Mouse (Mus musculus) thymus, adult 2 months (tissue): ENCODE results near the gene Gpc1. TPM values are rescaled to one million over a fixed set of nuclear protein-coding genes. Genes with fewer than 3 reads are reported as not detected.

Source experiments
- DNase-seq: peaks from one replicate; pipeline ENCODE4 v3.0.0; 2021
- H3K27ac ChIP-seq: fragments of 200-500 bp; 2 replicates; pipeline ENCODE4 v1.5.1; 2012; ENCODE audit warnings: low read length, control low read depth; ENCODE audit not compliant: control insufficient read depth, insufficient read depth
- H3K27me3 ChIP-seq: fragments of 200-500 bp; 2 replicates; pipeline ENCODE4 v1.6.1; 2012; ENCODE audit warnings: mild to moderate bottlenecking, low read length, moderate library complexity, mixed read lengths; ENCODE audit not compliant: control insufficient read depth, insufficient read depth
- H3K36me3 ChIP-seq: fragments of 200-500 bp; 2 replicates; pipeline ENCODE4 v1.6.1; 2012; ENCODE audit warnings: mild to moderate bottlenecking, low read length, moderate library complexity; ENCODE audit not compliant: control insufficient read depth, insufficient read depth
- H3K4me1 ChIP-seq: fragments of 200-500 bp; replicated peaks from 2 replicates; pipeline ENCODE4 v1.6.1; 2012; ENCODE audit warnings: low read length; ENCODE audit not compliant: control insufficient read depth, insufficient read depth
- H3K4me3 ChIP-seq: fragments of 200-500 bp; 2 replicates; pipeline ENCODE4 v1.5.1; 2012; ENCODE audit warnings: mild to moderate bottlenecking, low read length, control low read depth, moderate library complexity; ENCODE audit not compliant: control insufficient read depth, insufficient read depth
- CTCF ChIP-seq: fragments of 200-500 bp; IDR thresholded peaks from 2 replicates; pipeline ENCODE4 v1.5.1; 2012; ENCODE audit warnings: mild to moderate bottlenecking, control low read depth, low read length, moderate library complexity, borderline replicate concordance; ENCODE audit not compliant: control insufficient read depth, poor library complexity, insufficient read depth; ENCODE audit errors: extremely low read depth
- POLR2A ChIP-seq: fragments of 200-500 bp; IDR thresholded peaks from 2 replicates; pipeline ENCODE4 v1.6.1; 2012; ENCODE audit warnings: mild to moderate bottlenecking, low read length, control low read depth, moderate library complexity; ENCODE audit not compliant: control insufficient read depth, poor library complexity, insufficient read depth; ENCODE audit errors: extremely low read depth
- WGBS: fragments of 180-500 bp; shearing (Covaris S2); methylation state at CpG from one replicate; pipeline ENCODE4 v1.1.7; 2018; 5-methylcytosine and 5-hydroxymethylcytosine counted together
- polyA plus RNA-seq: library from polyadenylated mRNA; depleted of rRNA; stranded (reverse); fragments of >200 nt; gene quantifications from 2 replicates; pipeline ENCODE4 v1.2.3, GENCODE M21; 2012

Gene Gpc1
- polyA plus RNA-seq, 1 experiment = 72.5 TPM

GRCm38 (mm10) chr1:92791070-92791831 is 40.2 kb upstream of the Gpc1 start:
- Histone ChIP-seq H3K36me3 (no peaks in the 10 kb centered on the region), H3K27ac (no peak overlapping the region), H3K4me1 (no peaks in the 10 kb centered on the region), H3K4me3 (no peak overlapping the region), H3K27me3 (no peaks in the 10 kb centered on the region)
- TF ChIP-seq CTCF = no peak
- no peak for TF ChIP-seq POLR2A
- no peak for DNase-seq
- WGBS = 18% methylated on average over 10 of the region's 10 CpGs

- no peaks in the 10 kb centered on the region for H3K4me1 ChIP-seq
Observed at GRCm38 (mm10) chr1:92793781-92794180, 37.7 kb upstream of the Gpc1 start.

DNA sequence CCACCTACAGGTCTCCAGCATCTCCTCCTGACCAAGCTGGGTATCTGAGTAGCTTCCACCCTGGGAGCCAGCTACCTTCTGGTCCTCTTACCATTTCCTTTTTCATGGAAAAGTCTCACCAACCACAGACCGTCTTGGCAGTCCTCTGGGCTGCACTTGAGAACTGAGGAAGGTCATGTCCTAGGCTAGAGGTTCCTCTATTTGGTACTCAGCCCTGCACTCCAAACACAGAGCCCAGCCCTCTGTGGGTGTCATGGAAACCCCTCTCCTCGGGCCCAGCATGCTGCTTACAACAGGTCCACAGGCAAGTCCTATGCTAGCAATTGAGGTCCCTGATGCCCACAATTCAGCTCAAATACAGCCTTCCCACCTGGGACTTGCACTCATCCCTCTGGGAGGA is 33.0 kb upstream of the Gpc1 start:
- Histone ChIP-seq H3K27me3 (no peaks in the 10 kb centered on the region), H3K4me1 (no peaks in the 10 kb centered on the region), H3K36me3 (no peaks in the 10 kb centered on the region), H3K4me3 (no peak overlapping the region), H3K27ac (no peak overlapping the region)
- 37% methylated on average over 2 of the region's 2 CpGs for WGBS
- no peak for TF ChIP-seq POLR2A
- no peak for TF ChIP-seq CTCF
- no peak for DNase-seq

More at GRCm38 (mm10) chr1:92793781-92794180, 37.7 kb upstream of the Gpc1 start:
- no peak for TF ChIP-seq POLR2A
- no peak for TF ChIP-seq CTCF
- Histone ChIP-seq H3K27me3 (no peaks in the 10 kb centered on the region), H3K4me3 (no peak overlapping the region), H3K27ac (no peak overlapping the region), H3K36me3 (no peaks in the 10 kb centered on the region)
- DNase-seq = no peak
- WGBS = 79% methylated on average over 5 of the region's 5 CpGs

GRCm38 (mm10) chr1:92799653-92800052 is 31.8 kb upstream of the Gpc1 start:
- H3K36me3 ChIP-seq = no peaks in the 10 kb centered on the region
- H3K4me1 ChIP-seq = no peaks in the 10 kb centered on the region
- TF ChIP-seq POLR2A = no peak
- TF ChIP-seq CTCF = no peak
- 82% methylated on average over 5 of the region's 5 CpGs for WGBS
- no peak for DNase-seq
- no peak overlapping the region for H3K27ac ChIP-seq
- H3K27me3 ChIP-seq = no peaks in the 10 kb centered on the region
- no peak overlapping the region for H3K4me3 ChIP-seq

- no peak overlapping the region for H3K27ac ChIP-seq
- TF ChIP-seq CTCF (no peak), POLR2A (no peak)
- no peaks in the 10 kb centered on the region for H3K4me1 ChIP-seq
- no peaks in the 10 kb centered on the region for H3K36me3 ChIP-seq
- DNase-seq = no peak
- 86% methylated on average over 1 of the region's 1 CpGs for WGBS
- no peaks in the 10 kb centered on the region; the same call in 1 of the 2 replicates for H3K27me3 ChIP-seq
- H3K4me3 ChIP-seq = no peak overlapping the region
Observed at GRCm38 (mm10) chr1:92802362-92802761, 29.1 kb upstream of the Gpc1 start.

- 60% methylated on average over 4 of the region's 4 CpGs for WGBS
- Histone ChIP-seq H3K27ac (no peak overlapping the region), H3K4me1 (no peaks in the 10 kb centered on the region), H3K4me3 (no peak overlapping the region), H3K36me3 (no peaks in the 10 kb centered on the region), H3K27me3 (no peaks in the 10 kb centered on the region; the same call in 1 of the 2 replicates)
- no peak for DNase-seq
- TF ChIP-seq POLR2A = no peak
- TF ChIP-seq CTCF = no peak
Observed at GRCm38 (mm10) chr1:92803376-92803775, 28.1 kb upstream of the Gpc1 start.

GRCm38 (mm10) chr1:92805181-92805580 is 26.3 kb upstream of the Gpc1 start:
- H3K4me1 ChIP-seq = no peaks in the 10 kb centered on the region
- H3K36me3 ChIP-seq = no peaks in the 10 kb centered on the region
- H3K27ac ChIP-seq = no peak overlapping the region
- no peak for TF ChIP-seq POLR2A
- TF ChIP-seq CTCF = no peak
- no peaks in the 10 kb centered on the region; the same call in 1 of the 2 replicates for H3K27me3 ChIP-seq
- WGBS = 83% methylated on average over 5 of the region's 5 CpGs
- no peak overlapping the region for H3K4me3 ChIP-seq
- DNase-seq = no peak
